Mouse (Mus musculus): ENCODE results near the gene Naaladl2.

Gene Naaladl2

DNA sequence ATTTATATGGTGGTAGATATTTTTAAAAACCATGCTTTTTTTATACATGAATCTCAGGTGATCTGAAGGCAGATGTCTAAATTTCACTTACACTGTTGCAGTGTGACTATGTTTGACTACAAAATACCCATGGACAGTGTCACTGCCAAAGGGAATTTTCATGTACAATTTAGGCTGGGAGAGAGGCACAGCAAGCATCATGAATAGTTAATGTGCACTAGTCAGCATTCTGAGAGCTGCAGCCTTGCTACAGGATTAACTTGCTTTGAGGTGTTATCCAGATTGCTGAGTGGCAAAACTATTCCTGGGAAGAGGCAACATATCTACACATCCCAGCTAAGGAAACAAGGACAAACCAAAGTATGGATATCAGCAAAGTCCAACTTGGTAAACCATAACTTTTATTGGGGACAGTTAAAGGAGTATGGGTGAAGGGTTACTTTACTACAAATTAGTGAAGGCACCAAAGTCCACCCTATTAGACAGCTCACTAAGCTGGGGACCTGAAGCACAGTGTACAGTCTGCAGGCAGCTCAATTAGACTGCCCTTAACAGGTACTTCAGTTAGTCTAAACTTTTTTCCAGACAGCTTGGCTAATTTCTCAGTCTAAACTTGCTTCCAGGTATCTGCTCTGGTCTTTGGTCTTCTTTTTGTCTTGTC is 1181.0 kb downstream of the Naaladl2 start:
- DNase-seq (ENCODE audit: low spot score), result no peak

DNA sequence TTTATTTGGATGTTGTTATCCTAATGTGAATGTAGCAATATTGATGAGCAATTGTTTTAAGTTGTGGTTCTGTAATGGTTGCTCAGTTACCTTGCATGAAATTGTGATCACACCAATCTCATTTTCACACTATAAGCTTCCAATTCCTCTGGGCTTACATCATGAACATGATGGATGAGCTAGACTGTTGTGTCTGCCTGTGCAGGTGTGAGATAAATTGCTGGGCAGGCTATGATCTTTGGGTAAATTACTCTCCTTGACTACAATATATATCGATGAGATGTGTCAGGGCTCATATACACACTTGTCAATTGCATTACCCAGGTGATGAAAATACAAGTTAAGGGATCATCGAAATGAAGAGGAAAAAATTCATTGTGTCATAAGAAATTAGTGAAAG is 1197.9 kb downstream of the Naaladl2 start:
- DNase-seq (ENCODE audit: low spot score), result no peak

GRCm38 (mm10) chr3:23937299-23937698 is 1206.8 kb downstream of the Naaladl2 start:
- DNase-seq (ENCODE audit: low spot score), result no peak

GRCm38 (mm10) chr3:23928097-23928496 is 1216.0 kb downstream of the Naaladl2 start:
- DNase-seq (ENCODE audit: low spot score), result no peak

DNA sequence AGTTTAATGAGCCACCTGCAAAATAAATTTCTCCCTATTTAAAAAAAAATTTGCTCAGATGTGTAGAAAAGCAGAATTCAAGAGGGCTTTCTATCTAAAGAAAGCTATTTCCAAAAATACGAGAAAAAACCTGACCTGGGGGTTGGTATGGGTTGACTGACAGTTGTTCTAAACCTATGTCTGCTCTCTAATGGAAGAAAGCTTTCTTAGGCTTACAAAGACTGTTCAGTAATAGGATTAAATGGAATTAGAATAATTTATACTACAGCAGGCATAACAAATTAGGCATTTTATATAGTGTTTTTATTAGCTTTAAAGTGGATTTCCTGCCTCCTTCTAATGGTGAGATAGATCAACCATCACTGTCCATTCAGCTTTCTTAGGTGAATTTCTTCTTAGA is 1236.4 kb downstream of the Naaladl2 start:
- DNase-seq (ENCODE audit: low spot score), result no peak

- no peak for DNase-seq (ENCODE audit: low spot score)
Measured at GRCm38 (mm10) chr3:23865688-23866087, 1278.4 kb downstream of the Naaladl2 start.

DNA sequence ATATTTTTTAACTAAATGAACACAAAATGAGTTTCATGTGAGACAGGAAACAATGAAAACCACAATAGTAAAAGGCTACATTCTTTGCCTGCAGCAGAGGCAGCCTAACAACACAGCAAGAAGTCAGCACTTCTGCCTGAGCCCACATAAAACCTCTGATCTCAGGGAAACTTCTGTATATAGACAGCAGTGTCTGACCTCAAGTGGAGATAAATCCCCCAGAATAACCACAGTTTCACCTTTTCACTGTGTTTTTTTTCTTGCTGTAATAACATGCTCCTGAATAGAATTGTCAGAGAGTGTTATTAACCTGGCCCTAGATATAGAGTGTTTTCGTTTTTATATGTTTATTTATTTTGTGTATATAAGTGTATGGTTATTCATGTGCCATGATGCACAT is 1286.8 kb downstream of the Naaladl2 start:
- DNase-seq (ENCODE audit: low spot score), result no peak

GRCm38 (mm10) chr3:23817585-23817984 is 1326.5 kb downstream of the Naaladl2 start:
- DNase-seq (ENCODE audit: low spot score), result no peak

- no peak for DNase-seq (ENCODE audit: low spot score)
Measured at GRCm38 (mm10) chr3:23758746-23759145, 1385.3 kb downstream of the Naaladl2 start.

Measured in left cerebral cortex, adult 11 months (tissue).